Mouse (Mus musculus) liver, embryonic 15.5 days (tissue): ENCODE measurements around the gene Tril. TPM values are rescaled to one million over a fixed set of nuclear protein-coding genes. Genes with fewer than 3 reads are reported as not detected.

Experiments
- ATAC-seq: fragments of 200-750 bp; cut with Nextera tagmentation; 2 replicates; pipeline ENCODE4 v1.8.0; 2017; ENCODE audit warnings: moderate number of reproducible peaks, mild to moderate bottlenecking, moderate library complexity; ENCODE audit not compliant: insufficient read depth
- H3K27ac ChIP-seq: fragments of 300-500 bp; sonication (generic); replicated peaks from 2 replicates; pipeline ENCODE4 v1.5.1; 2015; ENCODE audit warnings: mild to moderate bottlenecking, inconsistent platforms
- H3K27me3 ChIP-seq: fragments of 300-500 bp; sonication (generic); 2 replicates; pipeline ENCODE4 v1.6.1; 2015; ENCODE audit warnings: mild to moderate bottlenecking, inconsistent platforms
- H3K36me3 ChIP-seq: fragments of 300-500 bp; sonication (generic); replicated peaks from 2 replicates; pipeline ENCODE4 v1.6.1; 2015; ENCODE audit warnings: moderate library complexity, mild to moderate bottlenecking, inconsistent platforms
- H3K4me1 ChIP-seq: fragments of 300-500 bp; sonication (generic); replicated peaks from 2 replicates; pipeline ENCODE4 v1.6.1; 2015; ENCODE audit warnings: inconsistent platforms
- H3K4me2 ChIP-seq: fragments of 300-500 bp; sonication (generic); 2 replicates; pipeline ENCODE4 v1.6.1; 2015; ENCODE audit warnings: moderate library complexity, mild to moderate bottlenecking, inconsistent platforms
- H3K4me3 ChIP-seq: fragments of 300-500 bp; sonication (generic); replicated peaks from 2 replicates; pipeline ENCODE4 v1.5.1; 2015; ENCODE audit warnings: mild to moderate bottlenecking, inconsistent platforms
- H3K9ac ChIP-seq: fragments of 300-500 bp; sonication (generic); 2 replicates; pipeline ENCODE4 v1.6.1; 2015; ENCODE audit warnings: moderate library complexity, mild to moderate bottlenecking, inconsistent platforms
- H3K9me3 ChIP-seq: fragments of 300-500 bp; sonication (generic); replicated peaks from 2 replicates; pipeline ENCODE4 v1.6.1; 2016; ENCODE audit warnings: inconsistent platforms
- WGBS: fragments of 180-500 bp; shearing (Covaris S2); methylation state at CpG from one replicate; pipeline ENCODE4 v1.1.7; 2015; ENCODE audit warnings: mixed read lengths; ENCODE audit not compliant: insufficient replicate concordance; 5-methylcytosine and 5-hydroxymethylcytosine counted together
- polyA plus RNA-seq: library from polyadenylated mRNA; unstranded; fragments of >200 nt; fragmentation: Nextera tagmentation; extraction: Ambion mirVana; gene quantifications from 2 replicates; pipeline ENCODE4 v1.2.1, GENCODE M21; 2015

Gene Tril
- polyA plus RNA-seq, 1 experiment from 2014 or later, result 0.37 TPM

DNA sequence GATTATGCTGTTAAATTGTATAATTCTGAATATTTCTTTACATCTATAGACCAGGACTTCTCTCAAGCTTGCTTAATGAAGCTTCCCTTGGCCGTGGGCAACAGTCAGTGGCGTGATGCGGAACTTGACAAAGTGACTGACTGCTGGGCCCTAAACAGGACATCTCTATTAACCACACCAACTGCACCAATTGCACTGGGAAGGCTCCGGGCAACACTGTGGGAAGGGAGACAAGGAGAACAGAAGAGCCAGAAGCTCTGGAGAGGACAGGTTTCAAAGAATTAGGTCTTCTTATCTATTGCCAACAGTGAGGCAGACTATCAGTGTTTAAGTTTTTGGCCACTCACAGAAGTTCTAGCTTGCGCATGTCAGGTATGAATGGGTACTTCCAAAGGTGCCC lies 38.4 kb downstream of the Tril start:
- Histone ChIP-seq H3K36me3 (no peaks in the 10 kb centered on the region), H3K4me1 (no peaks in the 10 kb centered on the region), H3K9ac (no peak overlapping the region), H3K4me3 (no peak overlapping the region), H3K27me3 (no peaks in the 10 kb centered on the region), H3K4me2 (no peak overlapping the region), H3K9me3 (no peaks in the 10 kb centered on the region), H3K27ac (no peak overlapping the region)
- 75% methylated on average over 5 of the region's 5 CpGs for WGBS
- ATAC-seq, result no peak

DNA sequence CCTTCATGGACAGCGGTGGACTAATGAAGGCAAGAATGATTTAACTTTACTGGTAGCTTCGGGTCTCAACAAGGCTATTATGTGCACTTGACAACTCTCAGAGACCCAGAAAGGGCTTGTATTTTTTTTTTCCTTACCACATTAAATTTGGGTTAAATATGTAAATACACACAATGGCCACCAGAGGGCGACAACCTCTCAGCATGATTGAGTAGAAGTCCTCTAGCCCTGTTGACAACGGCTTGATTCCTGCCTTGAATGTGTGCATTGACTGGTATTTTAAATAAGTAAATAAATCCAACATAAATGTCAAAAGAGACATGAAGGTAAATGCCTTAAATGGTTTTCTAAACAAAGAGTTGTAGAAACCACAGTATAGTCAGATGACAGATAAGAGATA lies 39.5 kb downstream of the Tril start:
- Histone ChIP-seq H3K9me3 (no peaks in the 10 kb centered on the region), H3K4me1 (no peaks in the 10 kb centered on the region), H3K36me3 (no peaks in the 10 kb centered on the region), H3K4me3 (no peak overlapping the region), H3K4me2 (no peak overlapping the region), H3K27ac (no peak overlapping the region), H3K9ac (no peak overlapping the region), H3K27me3 (no peaks in the 10 kb centered on the region)
- WGBS, result 6% methylated on average over 4 of the region's 4 CpGs
- ATAC-seq, result no peak

DNA sequence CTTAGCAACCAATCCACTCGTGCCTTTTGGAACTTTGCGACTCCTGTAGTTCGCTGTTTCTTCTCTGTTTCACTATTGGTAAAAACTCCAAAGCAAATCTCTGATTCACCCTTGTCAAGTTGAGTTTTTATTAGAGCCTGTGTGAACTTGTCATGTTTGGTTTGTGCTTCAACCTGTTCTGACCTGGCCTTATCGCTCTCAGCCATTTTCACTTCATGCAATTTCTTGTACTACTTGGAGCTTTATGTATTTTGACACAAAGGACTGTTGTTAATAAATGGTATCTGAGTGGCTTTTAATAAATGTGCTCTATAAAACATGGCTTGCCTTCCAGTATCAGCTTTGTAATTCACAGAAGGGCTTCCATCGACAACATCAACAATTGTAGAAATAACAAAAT lies 40.6 kb downstream of the Tril start:
- no peak overlapping the region for H3K4me2 ChIP-seq
- H3K36me3 ChIP-seq, result no peaks in the 10 kb centered on the region
- H3K4me3 ChIP-seq, result no peak overlapping the region
- H3K27me3 ChIP-seq, result no peaks in the 10 kb centered on the region
- WGBS, result 73% methylated on average over 5 of the region's 5 CpGs
- H3K9ac ChIP-seq, result no peak overlapping the region
- H3K27ac ChIP-seq, result no peak overlapping the region
- H3K4me1 ChIP-seq, result no peaks in the 10 kb centered on the region
- no peak for ATAC-seq
- no peaks in the 10 kb centered on the region for H3K9me3 ChIP-seq

DNA sequence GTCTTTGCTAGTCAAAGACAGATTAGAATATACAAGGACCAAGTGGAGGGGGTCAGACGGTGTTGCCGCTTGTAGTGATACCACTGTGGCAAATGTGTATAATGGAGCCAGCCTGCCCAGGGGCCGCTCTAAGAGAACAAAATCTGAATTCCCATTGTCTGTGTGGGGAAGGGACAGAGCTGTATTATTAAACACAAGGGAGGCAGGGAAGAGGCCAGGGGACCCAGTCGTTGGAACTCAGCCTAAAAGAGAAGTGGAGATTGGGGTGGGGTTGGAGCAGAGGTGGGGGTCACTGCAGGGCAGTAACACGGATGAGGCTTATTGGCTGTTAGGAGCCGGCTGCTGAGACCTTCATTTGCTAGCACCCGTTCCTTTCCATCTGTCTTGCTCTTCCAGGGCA lies 41.1 kb downstream of the Tril start:
- no peak for ATAC-seq
- no peak overlapping the region for H3K27ac ChIP-seq
- no peaks in the 10 kb centered on the region for H3K27me3 ChIP-seq
- H3K36me3 ChIP-seq, result no peaks in the 10 kb centered on the region
- H3K4me3 ChIP-seq, result no peak overlapping the region
- no peak overlapping the region for H3K4me2 ChIP-seq
- H3K4me1 ChIP-seq, result no peaks in the 10 kb centered on the region
- H3K9ac ChIP-seq, result no peak overlapping the region
- no peaks in the 10 kb centered on the region for H3K9me3 ChIP-seq
- WGBS, result 63% methylated on average over 7 of the region's 7 CpGs

DNA sequence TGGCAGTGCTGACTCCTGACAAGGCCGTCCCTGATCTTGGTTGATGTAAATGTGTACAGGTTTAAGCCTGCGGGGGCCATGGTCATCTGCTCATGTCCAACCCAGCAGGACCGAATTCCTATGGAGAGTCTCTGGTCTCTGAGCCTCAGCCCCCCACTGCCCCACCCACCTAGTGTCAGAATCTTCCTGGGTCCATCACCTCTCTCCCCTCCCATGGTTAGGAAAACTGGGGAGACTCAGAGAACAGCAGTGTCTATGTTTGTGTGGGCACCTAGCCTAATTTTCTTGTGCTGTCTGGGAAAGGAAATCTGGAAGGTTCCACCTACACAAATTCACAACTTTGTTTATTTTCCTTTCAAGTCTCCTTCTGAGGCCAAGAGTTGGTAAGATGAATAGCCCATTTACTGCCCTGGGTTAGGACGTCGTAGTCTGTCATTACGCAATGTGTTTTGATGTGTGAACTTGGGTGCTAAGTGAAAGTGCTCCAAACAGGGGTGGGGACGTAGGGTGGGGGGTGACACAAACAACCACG lies 42.1 kb downstream of the Tril start:
- Histone ChIP-seq H3K36me3 (no peaks in the 10 kb centered on the region), H3K27me3 (no peaks in the 10 kb centered on the region), H3K4me3 (no peak overlapping the region), H3K9me3 (no peaks in the 10 kb centered on the region), H3K27ac (no peak overlapping the region), H3K4me2 (no peak overlapping the region), H3K9ac (no peak overlapping the region), H3K4me1 (no peaks in the 10 kb centered on the region)
- ATAC-seq, result no peak
- 48% methylated on average over 8 of the region's 8 CpGs for WGBS

DNA sequence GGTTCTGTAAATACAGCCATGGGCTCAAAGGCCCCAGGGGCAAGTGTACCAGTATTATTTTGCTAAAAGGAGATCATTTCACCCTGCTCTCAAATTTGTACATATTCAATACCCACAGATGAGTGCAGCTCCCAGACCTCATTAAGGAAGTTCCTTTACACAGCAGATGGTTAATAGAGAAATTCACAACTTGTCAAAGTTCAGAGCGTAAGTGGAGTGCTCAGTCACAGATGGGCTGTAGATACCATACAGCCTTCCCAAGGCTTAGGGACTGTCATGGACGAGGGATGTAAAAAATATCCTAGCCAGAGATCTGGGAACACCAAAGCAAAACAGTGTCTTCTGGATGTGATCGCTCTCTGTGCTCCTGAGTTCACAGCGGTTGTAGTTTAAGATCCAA lies 52.4 kb downstream of the Tril start:
- no peaks in the 10 kb centered on the region for H3K4me1 ChIP-seq
- H3K9me3 ChIP-seq, result no peaks in the 10 kb centered on the region
- no peak for ATAC-seq
- H3K9ac ChIP-seq, result no peak overlapping the region
- 71% methylated on average over 4 of the region's 4 CpGs for WGBS
- no peaks in the 10 kb centered on the region for H3K36me3 ChIP-seq
- H3K27ac ChIP-seq, result no peak overlapping the region
- H3K27me3 ChIP-seq, result no peaks in the 10 kb centered on the region
- H3K4me2 ChIP-seq, result no peak overlapping the region
- H3K4me3 ChIP-seq, result no peak overlapping the region

DNA sequence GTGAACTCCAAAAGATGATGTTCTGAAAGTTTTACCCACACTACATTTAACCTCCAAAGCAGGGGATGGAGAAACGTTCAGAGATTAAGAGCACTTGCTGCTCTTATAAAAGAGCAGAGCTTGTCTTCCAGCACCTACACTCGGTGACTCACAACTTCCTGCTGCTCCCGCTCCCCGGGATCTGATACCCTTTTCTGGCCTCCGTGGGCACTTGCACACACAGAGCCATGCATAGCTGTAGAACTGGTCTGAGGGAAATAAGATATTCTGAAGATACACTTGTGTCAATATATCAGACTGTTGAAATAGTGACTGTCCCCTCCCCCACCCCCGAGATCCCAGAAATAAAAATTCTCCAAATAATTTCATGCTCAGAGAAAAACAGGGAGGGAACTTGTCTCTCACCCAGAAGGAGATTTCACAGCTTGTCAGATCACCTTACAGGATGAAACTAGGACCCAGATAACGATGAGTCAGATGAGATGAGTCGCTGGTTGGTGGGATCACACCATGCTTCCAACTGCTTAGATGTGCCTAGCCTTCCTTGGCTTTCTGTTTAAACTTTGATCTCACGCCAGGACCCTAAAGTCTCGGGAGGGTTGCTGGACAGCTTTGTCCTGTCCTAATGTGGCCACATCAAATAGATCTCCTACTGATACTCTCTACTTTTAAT lies 54.3 kb downstream of the Tril start:
- H3K4me1 ChIP-seq, result no peaks in the 10 kb centered on the region
- WGBS, result 26% methylated on average over 10 of the region's 10 CpGs
- H3K27ac ChIP-seq, result no peak overlapping the region
- no peak for ATAC-seq
- no peaks in the 10 kb centered on the region for H3K36me3 ChIP-seq
- no peaks in the 10 kb centered on the region for H3K27me3 ChIP-seq
- no peaks in the 10 kb centered on the region for H3K9me3 ChIP-seq
- no peak overlapping the region for H3K9ac ChIP-seq
- H3K4me2 ChIP-seq, result no peak overlapping the region
- no peak overlapping the region for H3K4me3 ChIP-seq

DNA sequence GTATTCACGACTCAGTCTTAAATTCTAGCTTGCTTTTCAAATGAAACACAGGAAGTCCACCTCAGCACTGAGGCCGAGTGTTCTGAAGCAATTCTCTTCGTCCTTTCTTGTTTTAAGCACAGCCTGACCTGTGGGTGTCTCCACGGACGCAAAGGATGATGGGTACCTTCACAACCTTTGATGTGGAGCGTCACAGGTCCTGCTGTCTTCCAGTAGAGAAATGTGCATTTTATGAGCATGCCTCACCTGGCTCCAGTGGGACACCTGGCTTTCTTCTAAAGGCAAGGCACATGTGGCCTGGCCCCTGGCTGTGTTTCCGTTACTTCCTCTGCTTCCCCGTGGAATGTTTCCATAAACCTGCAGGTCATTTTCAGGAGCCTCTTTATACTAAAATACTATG lies 54.9 kb downstream of the Tril start:
- Histone ChIP-seq H3K4me3 (no peak overlapping the region), H3K4me2 (no peak overlapping the region), H3K4me1 (no peaks in the 10 kb centered on the region), H3K27me3 (no peaks in the 10 kb centered on the region), H3K27ac (no peak overlapping the region), H3K9me3 (no peaks in the 10 kb centered on the region), H3K36me3 (no peaks in the 10 kb centered on the region), H3K9ac (no peak overlapping the region)
- WGBS, result 54% methylated on average over 8 of the region's 8 CpGs
- ATAC-seq, result no peak

Other genes starting within 250 kb of the Tril start
- not detected in 2 replicates for gene Cpvl, start 157.8 kb upstream of the Tril start, polyA plus RNA-seq
- gene Chn2, start 218.7 kb upstream of the Tril start, polyA plus RNA-seq, result 4.3 and 5.0 TPM in 2 replicates